Comparison of ENCODE assay signal across 19 mouse cellular contexts in genomic region chr13:73290206-73290605, GRCm38 (mm10). TPM values are rescaled to one million over a fixed set of nuclear protein-coding genes. Genes with fewer than 3 reads are reported as not detected.
DNase-seq lines count a peak whose midpoint lies in the region; ATAC-seq and TF ChIP-seq lines count a peak whose summit lies in the region.
"Had no signal": no experiment of that assay in that cellular context is flagged by ENCODE, and none has a peak within 500 bp of the region (broad histone marks: within the 10 kb centered on the region; RNA-seq: fewer than 3 reads in every experiment).

No protein-coding gene starts in this region.

- 0 out of 2 replicates have a peak, but pooled peaks cover 2% of the 10 kb centered on the region for H3K27me3 ChIP-seq in kidney, embryonic 16.5 days (ENCODE audit: insufficient read depth, low read length)
- no peaks in the 10 kb centered on the region for H3K27me3 ChIP-seq in heart, embryonic 13.5 days (replicated peaks)
- no peaks in the 10 kb centered on the region for H3K27me3 ChIP-seq in intestine, postnatal 0 days (replicated peaks; ENCODE audit: control insufficient read depth, insufficient read depth, low read length)

- H3K4me2 ChIP-seq in kidney, embryonic 16.5 days (replicated peaks; ENCODE audit: low read depth, low read length) = no peak overlapping the region
- no peak overlapping the region for H3K4me2 ChIP-seq in heart, embryonic 13.5 days
- H3K4me2 ChIP-seq in intestine, postnatal 0 days (replicated peaks; ENCODE audit: low read depth) = no peak overlapping the region
- H3K4me2 ChIP-seq: midbrain, embryonic 12.5 days had no signal

- no peak for TF ChIP-seq CTCF in intestine, postnatal 0 days (IDR thresholded peaks at IDR 0.05; ENCODE audit: low read depth)

- WGBS in kidney, embryonic 16.5 days = 72% methylated on average over 6 of the region's 6 CpGs
- WGBS in heart, embryonic 13.5 days = 70% methylated on average over 6 of the region's 6 CpGs
- 69% methylated on average over 6 of the region's 6 CpGs for WGBS in intestine, postnatal 0 days

- no peak overlapping the region for H3K4me3 ChIP-seq in kidney, embryonic 16.5 days (ENCODE audit: low read length)
- no peak overlapping the region for H3K4me3 ChIP-seq in heart, embryonic 13.5 days
- no peak overlapping the region for H3K4me3 ChIP-seq in intestine, postnatal 0 days (ENCODE audit: low read depth, low read length)
- H3K4me3 ChIP-seq: embryonic facial prominence, embryonic 10.5 days; forebrain, embryonic 10.5 days; limb, embryonic 10.5 days; midbrain, embryonic 12.5 days had no signal

- peak; percentile 11 for DNase-seq in kidney, adult 11 months
- peak; percentile 11 for DNase-seq in fat pad, adult 2 months (ENCODE audit: extremely low read depth, low read depth, low spot score)
- DNase-seq in layer of hippocampus, postnatal 14 days (ENCODE audit: low spot score in 2 of 2) = no peak
- no peak for DNase-seq in thymus, postnatal 25 days
- DNase-seq: B cell, adult 2 months; cerebellum, adult 9-10 months; kidney, adult 8-10 months had no signal

- no peak overlapping the region for H3K27ac ChIP-seq in kidney, embryonic 16.5 days (ENCODE audit: low read length)
- peak overlapping the region; percentile 83 for H3K27ac ChIP-seq in heart, embryonic 13.5 days (replicated peaks)
- H3K27ac ChIP-seq in intestine, postnatal 0 days (ENCODE audit: low read depth, low read length) = no peak overlapping the region
- H3K27ac ChIP-seq: embryonic facial prominence, embryonic 10.5 days; forebrain, embryonic 10.5 days; limb, embryonic 10.5 days; midbrain, embryonic 12.5 days had no signal

- H3K9me3 ChIP-seq in kidney, embryonic 16.5 days (ENCODE audit: low read length) = no peaks in the 10 kb centered on the region; the same call in 1 of the 2 replicates
- H3K9me3 ChIP-seq in heart, embryonic 13.5 days = 0 out of 2 replicates have a peak, but pooled peaks cover 6% of the 10 kb centered on the region
- H3K9me3 ChIP-seq in intestine, postnatal 0 days (ENCODE audit: control insufficient read depth) = no peaks in the 10 kb centered on the region
- H3K9me3 ChIP-seq: embryonic facial prominence, embryonic 10.5 days; forebrain, embryonic 10.5 days; limb, embryonic 10.5 days; midbrain, embryonic 12.5 days had no signal

- no peaks in the 10 kb centered on the region for H3K4me1 ChIP-seq in kidney, embryonic 16.5 days (ENCODE audit: insufficient read depth, low read length)
- H3K4me1 ChIP-seq in heart, embryonic 13.5 days = peaks cover 39% of the 10 kb centered on the region
- H3K4me1 ChIP-seq in intestine, postnatal 0 days (replicated peaks; ENCODE audit: control insufficient read depth, insufficient read depth, low read length) = no peaks in the 10 kb centered on the region
- H3K4me1 ChIP-seq: midbrain, embryonic 12.5 days had no signal

- ATAC-seq in kidney, embryonic 16.5 days (ENCODE audit: low FRiP score, low TSS enrichment) = no peak
- ATAC-seq in heart, embryonic 13.5 days (ENCODE audit: extremely low read depth, insufficient number of reproducible peaks, low FRiP score, low TSS enrichment) = no peak
- ATAC-seq in intestine, postnatal 0 days = peak; percentile 74; the same call in 1 of the 2 replicates
- ATAC-seq in frontal cortex, adult (ENCODE audit: low TSS enrichment) = no peak
- ATAC-seq: activated CD4-positive, CD25-positive, alpha-beta regulatory T cell, adult 4 months had no signal

- no peak overlapping the region for H3K9ac ChIP-seq in kidney, embryonic 16.5 days (replicated peaks; ENCODE audit: low read length)
- peak overlapping the region; percentile 59; the same call in 1 of the 2 replicates for H3K9ac ChIP-seq in heart, embryonic 13.5 days
- no peak overlapping the region for H3K9ac ChIP-seq in intestine, postnatal 0 days (ENCODE audit: low read depth, low read length)
- H3K9ac ChIP-seq: midbrain, embryonic 12.5 days had no signal

- no peaks in the 10 kb centered on the region for H3K36me3 ChIP-seq in kidney, embryonic 16.5 days (ENCODE audit: insufficient read depth, low read length)
- H3K36me3 ChIP-seq in heart, embryonic 13.5 days = no peaks in the 10 kb centered on the region
- H3K36me3 ChIP-seq in intestine, postnatal 0 days (ENCODE audit: control insufficient read depth, insufficient read depth) = no peaks in the 10 kb centered on the region
- H3K36me3 ChIP-seq: embryonic facial prominence, embryonic 10.5 days; forebrain, embryonic 10.5 days; limb, embryonic 10.5 days; midbrain, embryonic 12.5 days had no signal

RNA-seq across cellular contexts. Expression of gene Irx4, which starts 29.9 kb away (rescaled TPM):
- polyA plus RNA-seq in kidney, embryonic 16.5 days (2015; fragmentation: Nextera tagmentation; extraction: Ambion mirVana) = 0.30 and 0.42 TPM in 2 replicates
- polyA plus RNA-seq in heart, embryonic 13.5 days (2015; fragmentation: Nextera tagmentation; extraction: Ambion mirVana) = 45.9 and 50.1 TPM in 2 replicates
- 0.27 and 0.38 TPM in 2 replicates for polyA plus RNA-seq in intestine, postnatal 0 days (2015; fragmentation: Nextera tagmentation; extraction: Ambion mirVana)
- total RNA-seq in layer of hippocampus, postnatal 14 days (2021) = not detected
- total RNA-seq: granulocyte monocyte progenitor cell, adult 5-6 weeks; MEL had no signal
- polyA plus RNA-seq: activated CD4-positive, CD25-positive, alpha-beta regulatory T cell, adult 4 months; liver, embryonic 16.5 days had no signal

RNA-seq across cellular contexts. Expression of gene Mrpl36, which starts 38.1 kb away (rescaled TPM):
- 115 and 127 TPM in 2 replicates for polyA plus RNA-seq in kidney, embryonic 16.5 days (2015; fragmentation: Nextera tagmentation; extraction: Ambion mirVana)
- 152 and 174 TPM in 2 replicates for polyA plus RNA-seq in heart, embryonic 13.5 days (2015; fragmentation: Nextera tagmentation; extraction: Ambion mirVana)
- 117 and 118 TPM in 2 replicates for polyA plus RNA-seq in intestine, postnatal 0 days (2015; fragmentation: Nextera tagmentation; extraction: Ambion mirVana)
- 10 to 100 TPM; 34.3 to 38.2 TPM for total RNA-seq in layer of hippocampus, postnatal 14 days (2021)

RNA-seq across cellular contexts. Expression of gene Ndufs6, which starts 38.1 kb away (rescaled TPM):
- polyA plus RNA-seq in kidney, embryonic 16.5 days (2015; fragmentation: Nextera tagmentation; extraction: Ambion mirVana) = 391 and 393 TPM in 2 replicates
- polyA plus RNA-seq in heart, embryonic 13.5 days (2015; fragmentation: Nextera tagmentation; extraction: Ambion mirVana) = 642 and 746 TPM in 2 replicates
- polyA plus RNA-seq in intestine, postnatal 0 days (2015; fragmentation: Nextera tagmentation; extraction: Ambion mirVana) = 555 and 577 TPM in 2 replicates
- 100 to 1,000 TPM; 178 to 180 TPM for total RNA-seq in layer of hippocampus, postnatal 14 days (2021)

Comparison
In these comparisons a context has a peak if more than half of its experiments do, and no peak if none do; other contexts are left out.
1. DNase-seq: peak in kidney, adult 11 months (single experiment) and fat pad, adult 2 months (single experiment); none in layer of hippocampus, postnatal 14 days (0 of 2) and thymus, postnatal 25 days (single experiment).
2. RNA of gene Irx4, which starts 29.9 kb away (polyA plus RNA-seq): 45.9 to 50.1 TPM in heart, embryonic 13.5 days; 0.30 to 0.42 TPM in kidney, embryonic 16.5 days and 0.27 to 0.38 TPM in intestine, postnatal 0 days; every median in the first group is over 10 times any median in the second.